Mouse (Mus musculus) limb, embryonic 13.5 days (tissue): ENCODE results near the gene Hnrnpab. TPM values are rescaled to one million over a fixed set of nuclear protein-coding genes. Genes with fewer than 3 reads are reported as not detected.
A peak's percentile ranks its signal among the peaks of the same experiment; 100 is the strongest.

Experiments
- ATAC-seq: fragments of 200-750 bp; cut with Nextera tagmentation; 2 replicates; pipeline ENCODE4 v1.8.0; 2017; ENCODE audit warnings: low read depth, moderate number of reproducible peaks, moderate TSS enrichment; ENCODE audit not compliant: low FRiP score
- H3K27ac ChIP-seq: fragments of 300-500 bp; sonication (generic); 2 replicates; pipeline ENCODE4 v1.5.1; 2015; ENCODE audit warnings: inconsistent platforms, mild to moderate bottlenecking, moderate library complexity
- H3K27me3 ChIP-seq: fragments of 300-500 bp; sonication (generic); 2 replicates; pipeline ENCODE4 v1.6.1; 2015; ENCODE audit warnings: mild to moderate bottlenecking, inconsistent platforms
- H3K36me3 ChIP-seq: fragments of 300-500 bp; sonication (generic); 2 replicates; pipeline ENCODE4 v1.6.1; 2015; ENCODE audit warnings: inconsistent platforms, mild to moderate bottlenecking, moderate library complexity
- H3K4me1 ChIP-seq: fragments of 300-500 bp; sonication (generic); 2 replicates; pipeline ENCODE4 v1.6.1; 2015; ENCODE audit warnings: inconsistent platforms
- H3K4me2 ChIP-seq: fragments of 300-500 bp; sonication (generic); replicated peaks from 2 replicates; pipeline ENCODE4 v1.6.1; 2015; ENCODE audit warnings: inconsistent platforms, mild to moderate bottlenecking, moderate library complexity
- H3K4me3 ChIP-seq: fragments of 300-500 bp; sonication (generic); 2 replicates; pipeline ENCODE4 v1.5.1; 2015; ENCODE audit warnings: moderate library complexity, mild to moderate bottlenecking, inconsistent platforms
- H3K9ac ChIP-seq: fragments of 300-500 bp; sonication (generic); 2 replicates; pipeline ENCODE4 v1.6.1; 2015; ENCODE audit warnings: mild to moderate bottlenecking, inconsistent platforms
- H3K9me3 ChIP-seq: fragments of 300-500 bp; sonication (generic); 2 replicates; pipeline ENCODE4 v1.6.1; 2016; ENCODE audit warnings: inconsistent platforms
- WGBS: fragments of 180-500 bp; shearing (Covaris S2); methylation state at CpG from one replicate; pipeline ENCODE4 v1.1.7; 2015; 5-methylcytosine and 5-hydroxymethylcytosine counted together
- polyA plus RNA-seq: library from polyadenylated mRNA; unstranded; fragments of >200 nt; fragmentation: Nextera tagmentation; extraction: Ambion mirVana; gene quantifications from 2 replicates; pipeline ENCODE4 v1.2.1, GENCODE M21; 2015

The Hnrnpab gene
- polyA plus RNA-seq, 1 experiment from 2014 or later, result 415 TPM

- 23% methylated on average over 8 of the region's 8 CpGs for WGBS
- no peaks in the 10 kb centered on the region for H3K9me3 ChIP-seq
- no peak overlapping the region for H3K4me3 ChIP-seq
- no peak for ATAC-seq
- no peaks in the 10 kb centered on the region for H3K27me3 ChIP-seq
- no peak overlapping the region for H3K4me2 ChIP-seq
- H3K36me3 ChIP-seq, result peaks cover 19% of the 10 kb centered on the region
- peaks cover 21% of the 10 kb centered on the region for H3K4me1 ChIP-seq
- H3K27ac ChIP-seq, result no peak overlapping the region
- no peak overlapping the region; the same call in 1 of the 2 replicates for H3K9ac ChIP-seq
Measured at GRCm38 (mm10) chr11:51582713-51583112, 23.9 kb downstream of the Hnrnpab start.

GRCm38 (mm10) chr11:51579024-51579423, 27.6 kb downstream of the Hnrnpab start:
- 65% methylated on average over 4 of the region's 4 CpGs for WGBS
- no peaks in the 10 kb centered on the region for H3K9me3 ChIP-seq
- no peak overlapping the region for H3K27ac ChIP-seq
- no peak overlapping the region for H3K9ac ChIP-seq
- no peak overlapping the region for H3K4me2 ChIP-seq
- H3K27me3 ChIP-seq, result no peaks in the 10 kb centered on the region
- no peak overlapping the region for H3K4me3 ChIP-seq
- ATAC-seq, result no peak
- H3K4me1 ChIP-seq, result peaks cover 3% of the 10 kb centered on the region
- no peaks in the 10 kb centered on the region; the same call in 1 of the 2 replicates for H3K36me3 ChIP-seq

- ATAC-seq, result no peak
- Histone ChIP-seq H3K4me3 (no peak overlapping the region), H3K4me2 (no peak overlapping the region), H3K36me3 (no peaks in the 10 kb centered on the region; the same call in 1 of the 2 replicates), H3K9ac (no peak overlapping the region), H3K4me1 (no peaks in the 10 kb centered on the region), H3K9me3 (no peaks in the 10 kb centered on the region), H3K27ac (no peak overlapping the region), H3K27me3 (no peaks in the 10 kb centered on the region)
- WGBS, result 82% methylated on average over 7 of the region's 7 CpGs
Measured at GRCm38 (mm10) chr11:51577587-51577986, 29.1 kb downstream of the Hnrnpab start.

GRCm38 (mm10) chr11:51576454-51576853, 30.2 kb downstream of the Hnrnpab start:
- H3K36me3 ChIP-seq, result no peaks in the 10 kb centered on the region; the same call in 1 of the 2 replicates
- 77% methylated on average over 4 of the region's 4 CpGs for WGBS
- ATAC-seq, result no peak
- no peak overlapping the region for H3K4me2 ChIP-seq
- H3K9me3 ChIP-seq, result no peaks in the 10 kb centered on the region
- H3K27me3 ChIP-seq, result no peaks in the 10 kb centered on the region
- no peak overlapping the region for H3K9ac ChIP-seq
- H3K4me3 ChIP-seq, result no peak overlapping the region
- H3K4me1 ChIP-seq, result 0 out of 2 replicates have a peak, but pooled peaks cover 4% of the 10 kb centered on the region
- H3K27ac ChIP-seq, result no peak overlapping the region

- H3K9me3 ChIP-seq, result no peaks in the 10 kb centered on the region
- H3K27me3 ChIP-seq, result no peaks in the 10 kb centered on the region
- H3K36me3 ChIP-seq, result peaks cover 4% of the 10 kb centered on the region; the same call in 1 of the 2 replicates
- H3K27ac ChIP-seq, result no peak overlapping the region
- 89% methylated on average over 4 of the region's 4 CpGs for WGBS
- H3K4me2 ChIP-seq, result no peak overlapping the region
- no peak overlapping the region for H3K4me3 ChIP-seq
- no peak overlapping the region for H3K9ac ChIP-seq
- no peak for ATAC-seq
- peaks cover 15% of the 10 kb centered on the region; the same call in 1 of the 2 replicates for H3K4me1 ChIP-seq
Measured at GRCm38 (mm10) chr11:51568801-51569200, 37.8 kb downstream of the Hnrnpab start.

GRCm38 (mm10) chr11:51565951-51566350, 40.7 kb downstream of the Hnrnpab start:
- Histone ChIP-seq H3K27me3 (no peaks in the 10 kb centered on the region), H3K9me3 (no peaks in the 10 kb centered on the region), H3K4me2 (no peak overlapping the region), H3K27ac (no peak overlapping the region), H3K36me3 (peaks cover 4% of the 10 kb centered on the region; the same call in 1 of the 2 replicates), H3K4me3 (no peak overlapping the region), H3K9ac (no peak overlapping the region), H3K4me1 (peaks cover 7% of the 10 kb centered on the region; the same call in 1 of the 2 replicates)
- no peak for ATAC-seq
- 87% methylated on average over 6 of the region's 6 CpGs for WGBS

- Histone ChIP-seq H3K27me3 (no peaks in the 10 kb centered on the region), H3K4me3 (no peak overlapping the region), H3K4me2 (no peak overlapping the region), H3K9me3 (no peaks in the 10 kb centered on the region), H3K4me1 (peaks cover 7% of the 10 kb centered on the region; the same call in 1 of the 2 replicates), H3K36me3 (peaks cover 4% of the 10 kb centered on the region; the same call in 1 of the 2 replicates), H3K27ac (no peak overlapping the region; the same call in 1 of the 2 replicates), H3K9ac (no peak overlapping the region)
- WGBS, result 37% methylated on average over 3 of the region's 3 CpGs
- no peak for ATAC-seq
Measured at GRCm38 (mm10) chr11:51565062-51565461, 41.6 kb downstream of the Hnrnpab start.

- 84% methylated on average over 1 of the region's 1 CpGs for WGBS
- Histone ChIP-seq H3K27me3 (no peaks in the 10 kb centered on the region), H3K4me2 (no peak overlapping the region), H3K27ac (no peak overlapping the region), H3K9me3 (no peaks in the 10 kb centered on the region), H3K4me1 (peaks cover 7% of the 10 kb centered on the region; the same call in 1 of the 2 replicates), H3K36me3 (peaks cover 4% of the 10 kb centered on the region; the same call in 1 of the 2 replicates), H3K4me3 (no peak overlapping the region), H3K9ac (no peak overlapping the region)
- no peak for ATAC-seq
Measured at GRCm38 (mm10) chr11:51563276-51563675, 43.4 kb downstream of the Hnrnpab start.

GRCm38 (mm10) chr11:51555066-51555465, 51.6 kb downstream of the Hnrnpab start:
- Histone ChIP-seq H3K36me3 (no peaks in the 10 kb centered on the region), H3K9me3 (no peaks in the 10 kb centered on the region), H3K27me3 (no peaks in the 10 kb centered on the region), H3K4me1 (peaks cover 21% of the 10 kb centered on the region), H3K4me3 (peak overlapping the region; percentile 23; the same call in 1 of the 2 replicates), H3K27ac (no peak overlapping the region), H3K9ac (no peak overlapping the region), H3K4me2 (peak overlapping the region; percentile 43)
- 59% methylated on average over 2 of the region's 2 CpGs for WGBS
- no peak for ATAC-seq

GRCm38 (mm10) chr11:51554590-51554989, 52.1 kb downstream of the Hnrnpab start:
- no peak overlapping the region for H3K9ac ChIP-seq
- H3K9me3 ChIP-seq, result no peaks in the 10 kb centered on the region
- WGBS, result 64% methylated on average over 10 of the region's 10 CpGs
- peaks cover 21% of the 10 kb centered on the region for H3K4me1 ChIP-seq
- peak overlapping the region; percentile 23 for H3K4me3 ChIP-seq
- no peaks in the 10 kb centered on the region for H3K27me3 ChIP-seq
- no peak for ATAC-seq
- no peaks in the 10 kb centered on the region for H3K36me3 ChIP-seq
- H3K4me2 ChIP-seq, result peak overlapping the region; percentile 43
- H3K27ac ChIP-seq, result peak overlapping the region; percentile 6; the same call in 1 of the 2 replicates

GRCm38 (mm10) chr11:51552091-51552490, 54.6 kb downstream of the Hnrnpab start:
- Histone ChIP-seq H3K36me3 (no peaks in the 10 kb centered on the region), H3K4me2 (no peak overlapping the region), H3K9me3 (no peaks in the 10 kb centered on the region), H3K9ac (no peak overlapping the region), H3K4me1 (peaks cover 21% of the 10 kb centered on the region), H3K27ac (no peak overlapping the region), H3K4me3 (no peak overlapping the region), H3K27me3 (no peaks in the 10 kb centered on the region)
- WGBS, result 66% methylated on average over 3 of the region's 3 CpGs
- ATAC-seq, result no peak

GRCm38 (mm10) chr11:51551253-51551652, 55.4 kb downstream of the Hnrnpab start:
- Histone ChIP-seq H3K4me3 (no peak overlapping the region), H3K9ac (no peak overlapping the region), H3K27me3 (no peaks in the 10 kb centered on the region), H3K9me3 (no peaks in the 10 kb centered on the region), H3K4me2 (no peak overlapping the region), H3K27ac (no peak overlapping the region), H3K4me1 (peaks cover 26% of the 10 kb centered on the region), H3K36me3 (no peaks in the 10 kb centered on the region)
- WGBS, result 67% methylated on average over 5 of the region's 5 CpGs
- ATAC-seq, result no peak
